Mouse (Mus musculus): ENCODE measurements around the gene Il33. TPM values are rescaled to one million over a fixed set of nuclear protein-coding genes. Genes with fewer than 3 reads are reported as not detected.

The Il33 gene
- total RNA-seq (2015): not detected in 2 replicates
- total RNA-seq (2017): not detected in 2 replicates

DNA sequence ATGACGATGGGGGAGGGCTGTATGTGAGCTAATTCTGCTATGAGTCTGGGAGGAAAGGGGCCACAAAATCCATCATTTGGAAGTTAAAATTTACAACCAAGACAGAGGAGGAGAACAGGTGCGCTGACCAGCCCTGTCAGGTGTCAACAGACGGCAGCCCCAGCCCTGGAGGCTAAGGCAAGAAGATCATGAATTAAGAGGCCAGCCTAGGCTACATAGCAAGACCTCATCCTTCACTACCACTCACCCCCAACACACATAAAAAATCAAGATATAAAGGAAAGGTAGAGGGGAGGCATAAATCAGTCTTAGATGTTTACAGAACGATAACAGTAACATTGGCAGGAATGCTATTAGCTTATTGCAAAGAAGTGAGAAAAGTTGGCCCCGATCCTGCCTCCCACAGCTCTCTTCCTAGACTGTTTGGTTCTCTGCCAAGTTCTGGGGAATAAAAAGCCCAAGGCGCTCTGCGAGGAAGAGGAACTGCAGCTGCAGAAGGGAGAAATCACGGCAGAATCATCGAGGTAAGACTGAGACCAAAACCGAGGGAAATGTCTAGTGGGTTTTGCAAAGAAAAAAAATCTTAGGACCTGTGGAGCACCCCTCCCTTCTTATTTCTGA lies at the start of gene Il33:
TSS of gene Il33 (plus strand) at position 477 of the 621 bp plus-strand sequence.
- ATAC-seq (replicated peaks; ENCODE audit: poor library complexity): no peak

- ATAC-seq (replicated peaks; ENCODE audit: poor library complexity): no peak
These were observed 47.3 kb upstream of the Il33 start for GRCm38 (mm10) chr19:29877422-29878291.

GRCm38 (mm10) chr19:29878896-29879504 lies 45.9 kb upstream of the Il33 start:
- no peak for ATAC-seq (replicated peaks; ENCODE audit: poor library complexity)

DNA sequence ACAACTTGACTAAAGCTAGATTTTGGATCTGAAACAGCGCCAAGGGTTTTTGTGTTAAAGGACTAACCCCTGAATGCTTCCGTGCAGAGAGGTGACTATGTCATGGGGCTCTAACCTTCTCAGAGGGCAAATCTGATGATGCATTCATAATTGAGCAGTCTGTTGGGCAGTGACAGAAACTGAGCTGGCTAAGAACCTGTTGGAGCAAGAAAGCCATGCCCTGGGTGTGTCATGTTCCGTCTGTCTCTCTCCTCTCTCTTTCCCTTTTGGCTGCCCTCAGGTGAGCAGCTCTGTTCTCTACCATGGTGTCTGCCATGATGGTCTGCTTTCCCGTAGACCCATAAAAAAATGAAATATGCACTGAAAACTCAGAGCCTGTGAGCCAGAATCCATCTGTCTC lies 44.0 kb upstream of the Il33 start:
- ATAC-seq (replicated peaks; ENCODE audit: poor library complexity): no peak

GRCm38 (mm10) chr19:29882696-29883095 lies 42.2 kb upstream of the Il33 start:
- no peak for ATAC-seq (replicated peaks; ENCODE audit: poor library complexity)

DNA sequence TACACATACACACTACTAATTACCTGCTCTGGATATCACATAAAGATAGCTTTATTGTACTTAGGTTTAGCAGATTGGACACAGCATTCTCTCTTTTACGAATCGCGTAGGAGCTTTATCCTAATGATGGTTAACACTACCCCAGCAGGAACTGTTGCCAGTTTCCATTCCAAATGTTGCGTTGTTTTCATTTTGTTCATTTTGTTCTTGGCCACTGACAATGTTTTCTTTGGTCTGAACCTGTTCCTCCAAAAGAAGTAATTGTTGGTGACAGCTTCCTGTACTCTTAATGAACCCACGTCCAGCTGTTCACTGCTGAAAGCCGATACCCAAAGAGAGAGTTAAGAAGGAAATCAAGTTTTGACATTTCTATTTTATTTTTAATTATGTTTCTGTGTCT lies 39.4 kb upstream of the Il33 start:
- ATAC-seq (replicated peaks; ENCODE audit: poor library complexity): no peak

DNA sequence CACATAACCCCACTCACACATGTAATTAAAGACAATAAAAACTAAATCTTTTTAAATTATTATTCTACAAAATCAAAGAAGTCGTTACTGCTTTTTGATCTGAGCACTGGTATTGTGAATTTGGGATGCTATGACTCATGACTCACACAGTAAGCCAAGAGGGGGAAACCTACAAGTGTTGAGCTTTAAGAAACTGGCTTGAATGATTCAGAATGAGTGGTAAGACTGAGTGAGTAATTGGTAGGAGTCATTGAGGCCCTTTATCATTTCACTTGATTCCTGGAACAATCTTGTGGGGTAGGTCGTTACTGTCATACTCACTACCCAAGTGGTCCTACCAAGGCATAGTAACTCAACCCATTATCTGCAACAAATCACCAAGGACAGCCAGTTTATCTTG lies 37.4 kb upstream of the Il33 start:
- ATAC-seq (replicated peaks; ENCODE audit: poor library complexity): no peak

- no peak for ATAC-seq (replicated peaks; ENCODE audit: poor library complexity)
These were observed 36.0 kb upstream of the Il33 start for GRCm38 (mm10) chr19:29888946-29889345.

DNA sequence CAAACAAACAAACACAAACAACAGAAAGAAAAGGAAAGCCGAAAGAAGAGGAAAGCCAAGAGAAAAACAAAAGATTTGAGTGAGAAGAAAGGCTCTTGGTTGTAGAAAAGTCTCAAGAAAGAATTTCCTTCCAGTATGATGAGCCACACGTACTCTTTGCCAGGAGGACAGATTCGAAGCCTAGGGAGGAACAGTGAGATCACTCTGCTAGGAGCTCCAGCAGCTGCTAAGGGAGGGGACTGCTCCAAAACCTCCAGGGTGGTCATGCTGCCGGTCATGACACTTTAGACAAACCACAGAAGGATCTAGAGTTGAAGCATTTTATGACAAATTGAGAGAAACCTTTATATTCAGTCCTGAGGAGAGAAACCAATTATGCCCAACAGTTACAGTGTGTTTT lies 32.9 kb upstream of the Il33 start:
- no peak for ATAC-seq (replicated peaks; ENCODE audit: poor library complexity)

DNA sequence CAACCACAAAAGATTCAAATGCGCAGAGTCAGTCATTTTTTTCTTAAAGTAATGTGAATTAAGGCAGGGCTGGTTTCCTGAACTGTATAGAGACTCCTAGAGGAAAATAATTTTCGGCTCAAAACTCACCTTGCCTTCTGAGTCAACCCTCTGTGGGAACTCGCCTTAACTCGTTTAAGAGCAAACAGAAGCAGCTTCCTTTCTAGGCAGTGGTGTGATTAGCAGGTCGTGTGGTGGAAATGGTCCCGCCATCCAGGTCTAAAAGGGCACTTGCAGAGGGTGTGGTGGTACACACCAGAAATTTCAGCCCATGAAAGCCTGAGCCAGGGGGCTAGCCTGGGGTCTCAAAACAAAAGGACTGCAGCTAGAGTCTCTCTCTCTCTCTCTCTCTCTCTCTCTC lies 32.1 kb upstream of the Il33 start:
- ATAC-seq (replicated peaks; ENCODE audit: poor library complexity): no peak

- ATAC-seq (replicated peaks; ENCODE audit: poor library complexity): no peak
These were observed 31.1 kb upstream of the Il33 start for GRCm38 (mm10) chr19:29893718-29894273.

DNA sequence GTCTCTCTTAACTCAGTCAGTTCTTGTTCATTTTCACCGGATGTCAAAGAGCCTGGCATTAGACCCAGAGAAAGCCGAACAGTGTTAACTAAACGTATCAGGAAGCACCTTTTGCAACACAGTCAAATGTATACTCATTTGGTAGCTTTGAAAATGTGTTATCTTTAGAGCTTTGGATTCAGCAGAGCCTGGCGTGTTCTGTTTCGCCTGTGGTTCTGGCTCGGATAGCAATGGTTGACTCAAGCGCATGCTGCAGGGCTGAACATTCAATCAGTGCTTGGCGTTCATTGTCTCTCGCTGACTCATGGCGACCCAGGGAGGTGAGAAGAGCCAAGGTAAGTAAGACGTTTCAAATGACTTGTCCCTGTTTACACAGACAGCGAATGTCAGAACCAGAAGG lies 30.5 kb upstream of the Il33 start:
- ATAC-seq (replicated peaks; ENCODE audit: poor library complexity): no peak

DNA sequence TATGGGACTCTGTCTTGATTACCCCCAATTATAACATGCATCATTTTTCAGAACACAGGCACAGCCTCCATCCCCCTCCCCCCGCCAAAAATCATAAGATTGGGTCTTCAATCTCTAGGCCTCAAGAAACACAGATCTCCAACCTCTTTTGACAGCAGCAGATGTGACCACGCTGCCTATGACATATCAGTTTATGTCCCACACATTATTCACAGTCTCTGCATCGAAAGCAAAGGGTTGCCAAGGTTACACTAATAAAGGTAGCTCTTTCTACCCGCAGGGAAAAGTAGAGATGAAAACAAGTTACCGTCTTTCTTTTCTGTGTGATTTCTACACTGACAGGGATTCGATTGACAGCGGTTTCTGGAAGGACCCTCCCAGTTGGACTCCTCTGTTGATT lies 29.9 kb upstream of the Il33 start:
- ATAC-seq (replicated peaks; ENCODE audit: poor library complexity): no peak

DNA sequence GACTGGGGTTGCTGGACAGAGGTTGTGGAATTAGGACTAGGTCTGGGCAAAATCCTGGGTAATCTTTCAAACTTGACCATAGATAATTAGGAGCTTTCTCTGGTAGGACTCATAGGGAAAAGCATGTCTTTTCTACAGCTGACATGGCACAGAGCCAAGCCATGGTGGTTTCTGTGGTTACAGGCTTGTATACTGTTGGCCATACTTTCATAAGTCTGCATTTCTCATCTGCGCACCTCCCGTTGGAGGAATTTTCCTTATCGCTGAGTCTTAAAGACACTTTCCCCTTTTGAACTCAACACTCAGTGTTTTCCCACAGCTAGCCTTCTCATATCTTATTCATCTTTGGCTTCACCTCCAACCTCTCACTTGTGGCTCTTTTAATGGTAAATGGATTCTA lies 24.6 kb upstream of the Il33 start:
- ATAC-seq (replicated peaks; ENCODE audit: poor library complexity): no peak

DNA sequence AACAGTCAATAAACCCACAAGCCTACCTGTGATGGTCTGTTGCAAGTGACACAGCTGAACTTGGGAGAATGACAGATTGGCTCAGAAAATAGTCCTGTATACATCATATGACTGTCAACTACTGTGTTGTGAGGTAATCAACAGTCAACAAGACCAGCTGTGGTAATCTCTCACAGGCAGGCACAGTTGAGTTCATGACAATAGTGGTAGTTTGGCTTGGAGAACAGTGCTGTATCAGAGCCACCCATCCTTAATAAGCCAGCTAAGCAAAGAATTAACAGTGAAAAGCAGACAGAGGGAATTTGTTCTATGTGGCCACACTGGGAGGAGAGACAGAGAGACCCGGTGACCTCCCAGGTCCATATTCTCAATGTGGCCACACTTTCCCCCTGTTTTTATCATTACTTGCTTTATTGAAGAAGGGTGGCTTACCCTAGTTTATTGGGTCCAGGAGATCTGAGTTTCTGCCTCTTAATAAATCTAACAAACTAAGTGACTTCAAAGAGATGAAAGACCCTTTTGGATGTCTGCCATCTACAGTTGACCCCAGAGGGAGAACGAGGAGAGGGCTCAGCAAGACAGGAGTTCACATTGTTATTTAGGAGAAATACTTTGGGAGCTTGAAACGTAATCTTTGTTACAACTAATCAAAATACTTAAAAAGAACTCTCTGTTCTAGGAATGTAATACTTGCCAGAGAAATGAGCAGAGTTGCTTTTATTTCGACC lies 22.4 kb upstream of the Il33 start:
- ATAC-seq (replicated peaks; ENCODE audit: poor library complexity): no peak

DNA sequence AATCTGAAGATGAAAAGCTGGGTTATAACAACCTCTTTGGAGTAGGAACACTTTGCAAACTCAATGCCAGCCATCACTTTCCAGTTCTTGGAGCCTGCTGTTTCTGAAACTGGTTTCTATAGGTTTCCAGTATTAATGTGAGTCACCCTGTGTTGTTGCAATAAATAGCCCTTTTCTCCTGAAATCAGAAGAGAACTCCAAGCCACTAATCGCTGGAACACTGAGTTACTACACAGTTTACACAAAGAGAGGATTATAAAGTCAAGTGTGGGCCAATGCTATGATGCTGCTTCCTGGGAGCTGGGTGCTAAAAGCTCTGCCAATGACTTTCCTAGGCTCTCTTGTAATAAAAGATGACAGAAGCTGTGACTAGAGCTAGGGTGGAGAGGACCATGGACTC lies 19.0 kb upstream of the Il33 start:
- ATAC-seq (replicated peaks; ENCODE audit: poor library complexity): no peak

GRCm38 (mm10) chr19:29909166-29909565 lies 15.7 kb upstream of the Il33 start:
- no peak for ATAC-seq (replicated peaks; ENCODE audit: poor library complexity)

DNA sequence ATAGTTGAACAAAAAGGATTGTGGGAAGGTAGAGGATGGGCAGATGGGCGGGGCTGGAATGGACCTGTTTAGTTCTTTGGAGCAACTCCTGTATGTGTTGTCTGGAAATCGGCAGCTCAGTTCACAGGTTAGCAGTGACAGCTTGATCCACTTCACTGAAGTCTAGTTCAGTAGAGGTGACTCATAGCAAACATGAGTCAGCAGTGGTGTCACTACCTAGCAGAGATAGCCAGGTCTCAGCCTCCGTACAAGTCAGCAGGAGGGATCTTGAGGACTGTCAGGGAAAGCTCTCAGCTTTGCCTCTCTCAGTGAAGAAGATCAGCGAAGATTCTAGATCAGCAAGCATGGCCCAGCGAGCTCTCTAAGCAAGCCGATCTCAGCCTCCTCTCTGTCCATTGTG lies 13.0 kb upstream of the Il33 start:
- ATAC-seq (replicated peaks; ENCODE audit: poor library complexity): no peak

- ATAC-seq (replicated peaks; ENCODE audit: poor library complexity): no peak
These were observed 7.5 kb upstream of the Il33 start for GRCm38 (mm10) chr19:29917421-29917820.

GRCm38 (mm10) chr19:29926101-29926755 lies 1.3 kb downstream of the Il33 start:
- no peak for ATAC-seq (replicated peaks; ENCODE audit: poor library complexity)

DNA sequence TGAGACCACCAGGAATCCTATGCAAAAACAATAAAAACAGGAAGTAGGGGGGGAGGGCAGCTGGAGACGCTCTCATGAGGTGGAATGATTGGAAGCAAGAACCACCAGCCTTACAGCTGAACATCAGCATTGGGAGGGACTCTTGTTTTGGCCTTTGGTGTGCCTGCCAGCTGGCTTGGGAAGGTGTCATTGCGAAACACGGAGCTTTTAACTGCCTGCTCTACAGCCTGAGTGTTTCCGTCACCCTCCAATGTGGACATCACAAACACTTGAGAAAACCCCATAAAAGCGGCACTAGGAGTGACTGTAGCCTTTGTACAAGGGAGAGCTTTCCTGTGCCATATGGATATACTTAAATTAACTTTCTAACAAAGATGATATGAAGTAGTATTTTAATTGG lies 5.4 kb downstream of the Il33 start:
- peak; percentile 34; the same call in 1 of the 2 replicates for ATAC-seq (replicated peaks; ENCODE audit: poor library complexity)
